Mouse (Mus musculus) heart, postnatal 36 days (tissue): Measurements from ENCODE around the gene Armc10. TPM values are rescaled to one million over a fixed set of nuclear protein-coding genes. Genes with fewer than 3 reads are reported as not detected.
"Not testable (repeated sequence)": the region's sequence is repeated elsewhere in the genome, so short reads cannot be mapped to it uniquely, and the experiment has no call there.

Experiments used
- DNase-seq, 2 experiments: peaks; one replicate each; pipeline ENCODE4 v3.0.0; 2021 to 2022
- intact Hi-C: fragments of 180-260 bp; cut with DNase I; formaldehyde crosslinking; loops from one replicate; pipeline ENCODE4 v1.15.1; 2025
- total RNA-seq, 2 experiments: library from RNA; stranded (reverse); gene quantifications; 2 replicates each; pipeline ENCODE4 v1.2.3; 2021

Gene Armc10
- total RNA-seq, result 1 to 10 TPM; 8.1 to 9.5 TPM

DNA sequence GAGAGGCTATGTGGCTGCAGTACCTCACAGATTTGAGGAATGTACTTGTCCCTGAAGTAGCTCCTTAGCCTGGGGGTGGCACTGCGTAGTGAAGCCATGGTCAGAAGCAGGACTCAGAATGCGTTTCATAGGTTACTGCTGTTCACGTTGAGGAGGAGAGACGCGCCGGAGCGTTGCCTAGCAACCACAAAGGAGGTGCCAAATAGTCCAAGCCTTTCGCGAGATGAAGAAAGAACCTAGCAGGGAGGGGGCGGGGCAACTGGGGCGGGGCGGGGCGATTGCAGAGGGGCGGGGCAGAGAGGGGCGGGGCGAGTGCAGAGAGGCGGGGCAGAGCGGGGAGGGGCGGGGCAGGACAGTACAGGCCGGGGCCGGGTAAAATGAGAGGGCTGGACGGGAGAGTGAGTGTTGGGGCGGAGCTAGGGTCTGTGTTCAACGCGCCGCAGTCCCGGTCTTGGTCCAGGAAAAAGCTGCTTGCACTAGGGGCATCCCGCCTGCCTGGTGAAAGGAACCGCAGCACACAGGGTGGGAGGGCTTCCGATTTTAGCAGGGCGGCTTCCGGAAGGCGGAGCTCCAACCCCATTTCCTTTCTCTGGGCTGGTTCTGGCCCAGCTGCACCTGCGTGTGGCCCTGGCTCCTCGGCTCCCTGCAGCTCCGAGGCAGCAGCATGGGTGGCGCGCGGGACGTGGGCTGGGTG is at the start of gene Armc10, which contains the start of gene Fbxl13:
TSS of gene Armc10 (plus strand) at position 375 of the 694 bp plus-strand sequence.
TSS of gene Fbxl13 (minus strand) at position 196 of the 694 bp plus-strand sequence.
- peak; percentile 78 to 84 for DNase-seq
- intact Hi-C loops, result loop anchor here (2.0 kb wide), 1 partner anchor 55 kb away; the partner anchor contains the start of gene Napepld

- intact Hi-C loops, result not testable (repeated sequence)
Measured at GRCm38 (mm10) chr5:21599536-21599935, 46.1 kb upstream of the Armc10 start.

DNA sequence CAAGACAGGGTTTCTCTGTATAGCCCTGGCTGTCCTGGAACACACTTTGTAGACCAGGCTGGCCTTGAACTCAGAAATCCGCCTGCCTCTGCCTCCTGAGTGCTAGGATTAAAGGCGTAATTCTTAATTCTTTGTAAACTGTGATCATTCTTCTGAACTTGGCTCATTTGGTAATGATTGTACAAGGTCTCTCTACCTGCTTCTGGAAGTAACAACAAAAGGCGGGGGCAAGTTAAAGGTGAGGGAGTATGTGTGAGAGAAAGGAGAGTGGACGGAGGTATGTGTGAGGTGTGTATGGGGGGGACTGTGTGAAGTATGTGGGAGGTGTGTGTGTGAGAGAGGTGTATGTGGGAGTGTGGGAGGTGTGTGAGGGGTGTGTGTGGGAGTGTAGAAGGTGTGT is 45.7 kb upstream of the Armc10 start:
- intact Hi-C loops, result no loop called here
- no peak for DNase-seq

More at GRCm38 (mm10) chr5:21599536-21599935, 46.1 kb upstream of the Armc10 start:
- DNase-seq, result not testable (repeated sequence)

DNA sequence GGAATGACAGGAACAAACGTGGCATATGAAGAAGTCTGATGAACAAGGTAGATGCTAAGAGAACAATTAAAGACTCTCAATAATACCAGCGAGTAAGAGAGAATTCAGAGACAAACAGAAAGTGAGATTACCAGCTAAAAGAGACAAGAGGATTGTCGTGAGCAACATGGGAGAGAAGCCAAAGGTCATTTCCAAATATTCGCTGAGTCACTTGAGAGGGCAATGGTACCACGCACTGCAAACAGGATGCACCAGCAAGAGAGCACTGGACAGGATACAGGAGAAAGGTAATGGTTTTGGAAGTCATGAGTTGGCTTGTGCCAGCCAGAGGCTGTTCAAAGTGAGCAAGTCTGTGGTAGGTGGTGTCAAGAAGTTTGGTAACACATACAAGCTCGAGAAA is 39.7 kb upstream of the Armc10 start:
- no peak for DNase-seq
- intact Hi-C loops, result no loop called here

DNA sequence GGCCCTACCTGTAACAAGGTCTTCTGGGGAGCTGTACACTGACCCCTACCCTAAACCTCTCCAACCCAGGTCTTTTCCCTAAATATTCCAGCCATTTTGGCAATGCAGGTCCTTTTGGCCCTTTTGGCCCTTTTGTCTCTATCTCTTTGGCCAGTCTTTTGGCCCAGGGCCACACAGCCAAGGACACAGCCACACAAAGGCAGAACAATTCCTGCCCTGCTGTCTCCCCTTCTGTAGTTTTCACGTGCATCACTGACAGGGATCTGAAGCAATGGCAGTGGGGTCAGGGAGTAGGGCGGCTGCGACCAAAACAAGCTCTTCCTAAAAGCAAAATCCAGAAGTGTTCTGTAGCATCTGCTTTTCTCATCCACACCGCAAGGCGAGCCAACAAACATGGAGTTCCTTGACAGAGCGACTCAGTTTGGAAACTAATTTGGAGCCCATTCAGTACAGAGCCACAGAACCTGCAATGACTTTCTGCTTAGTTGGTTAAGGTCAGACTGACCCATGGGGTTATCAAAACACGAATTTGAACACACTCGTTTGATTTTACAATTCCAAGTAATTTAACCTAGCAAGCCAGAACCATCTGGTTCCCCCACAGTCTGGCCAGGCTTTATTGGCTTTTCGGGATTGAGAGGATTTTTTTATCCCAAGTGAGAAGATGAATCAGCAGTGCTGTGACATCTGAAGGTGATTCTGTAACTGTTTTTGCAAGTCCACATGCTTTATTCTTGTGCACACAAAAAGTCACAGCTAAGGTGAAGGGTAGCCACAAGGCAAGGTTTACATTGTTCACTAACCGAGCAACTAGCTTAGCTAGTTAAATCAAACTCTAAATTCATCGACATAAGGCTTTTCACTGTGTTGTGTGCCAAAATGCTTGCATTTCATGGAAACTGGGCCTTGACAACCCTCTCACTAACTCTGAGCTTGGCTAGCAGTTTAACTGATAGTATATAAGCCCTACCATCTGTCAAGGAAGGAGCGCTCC is 37.0 kb upstream of the Armc10 start:
- intact Hi-C loops, result no loop called here
- no peak for DNase-seq

- intact Hi-C loops, result no loop called here
- no peak for DNase-seq
Measured at GRCm38 (mm10) chr5:21610996-21611395, 34.6 kb upstream of the Armc10 start.

- DNase-seq, intact Hi-C loops: not testable (repeated sequence)
Measured at GRCm38 (mm10) chr5:21614299-21614698, 31.3 kb upstream of the Armc10 start.

- intact Hi-C loops, result no loop called here
- DNase-seq, result no peak
Measured at GRCm38 (mm10) chr5:21616450-21617009, 29.1 kb upstream of the Armc10 start.

GRCm38 (mm10) chr5:21625916-21626315 is 19.7 kb upstream of the Armc10 start:
- intact Hi-C loops, result no loop called here

GRCm38 (mm10) chr5:21640961-21641360 is 4.7 kb upstream of the Armc10 start:
- DNase-seq, result peak in 1 of 2 experiments; percentile 49
- intact Hi-C loops, result loop anchor here (2.0 kb wide), 1 partner anchor 376 kb away; no protein-coding TSS in a partner anchor

More at GRCm38 (mm10) chr5:21625916-21626315, 19.7 kb upstream of the Armc10 start:
- no peak for DNase-seq

DNA sequence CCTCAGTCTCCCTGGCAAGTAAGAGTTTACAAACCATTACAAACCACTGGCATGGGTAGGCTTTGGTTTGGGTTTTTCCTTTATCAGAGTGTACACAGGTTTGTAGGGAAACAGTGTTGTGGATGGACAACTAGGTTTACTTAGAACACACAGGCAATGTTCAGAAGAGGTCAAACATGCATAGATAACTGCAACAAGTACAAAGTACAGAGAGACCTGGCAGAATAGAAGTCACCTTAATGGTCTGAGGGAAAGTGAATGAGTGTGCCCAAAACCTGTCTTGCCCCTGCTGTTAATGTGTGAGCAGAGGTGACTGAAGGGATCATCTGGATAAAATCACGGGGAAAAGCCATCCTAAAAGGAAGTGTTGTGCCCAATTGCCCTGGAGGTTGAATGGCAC is 2.0 kb upstream of the Armc10 start:
- intact Hi-C loops, result loop anchor here (2.0 kb wide), 2 partner anchors 57 to 211 kb away; partner anchors contain the start of gene Napepld
- DNase-seq, result no peak

DNA sequence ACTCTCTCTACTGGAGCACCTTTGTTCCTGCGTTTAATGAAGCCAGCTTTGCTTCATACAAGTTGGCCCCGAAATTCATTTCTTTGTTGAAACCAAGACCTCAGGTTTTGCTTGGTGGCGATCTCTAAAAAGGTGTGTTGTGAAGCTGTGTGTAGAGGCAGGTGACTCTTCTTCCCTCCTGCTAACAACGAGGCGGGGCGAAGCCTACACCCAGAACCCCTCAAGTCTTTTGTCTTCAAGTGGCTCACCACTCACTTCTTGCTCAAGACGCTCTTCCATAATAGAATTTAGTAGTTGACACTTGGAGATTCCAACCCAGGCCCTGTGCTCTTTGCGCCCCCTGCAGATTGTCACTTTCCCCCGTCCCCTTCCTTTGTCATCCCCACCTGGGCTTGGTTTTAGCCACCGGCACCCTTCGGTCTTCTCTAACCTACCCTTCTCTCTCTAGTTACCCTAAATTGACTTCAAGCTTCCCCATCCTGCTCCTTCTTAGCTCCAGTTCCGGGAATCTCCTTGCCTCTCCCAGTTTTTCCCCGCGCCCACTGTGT is 648 bp upstream of the Armc10 start:
- intact Hi-C loops, result loop anchor here (2.0 kb wide), 1 partner anchor 56 kb away; the partner anchor contains the start of gene Napepld
- DNase-seq, result no peak

DNA sequence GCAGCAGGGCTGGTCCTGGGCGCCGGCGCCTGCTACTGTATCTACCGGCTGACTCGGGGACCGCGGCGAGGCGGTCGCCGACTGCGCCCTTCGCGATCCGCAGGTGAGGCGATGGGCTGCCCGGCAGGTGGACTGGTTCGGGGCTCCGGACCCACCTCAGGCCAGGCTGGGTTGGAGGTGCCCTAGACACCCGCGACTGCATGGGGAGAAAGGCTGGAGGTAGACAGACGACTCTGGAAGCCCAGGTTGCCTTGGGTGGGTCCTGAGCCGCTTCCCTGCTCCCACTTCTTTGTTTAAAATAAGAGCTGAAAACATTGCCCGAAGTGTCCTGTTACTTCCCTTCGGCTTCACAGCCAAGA is 499 bp downstream of the Armc10 start:
- intact Hi-C loops, result no loop called here
- DNase-seq, result no peak

GRCm38 (mm10) chr5:21650736-21651135 is 5.1 kb downstream of the Armc10 start:
- intact Hi-C loops, result no loop called here
- DNase-seq, result no peak

DNA sequence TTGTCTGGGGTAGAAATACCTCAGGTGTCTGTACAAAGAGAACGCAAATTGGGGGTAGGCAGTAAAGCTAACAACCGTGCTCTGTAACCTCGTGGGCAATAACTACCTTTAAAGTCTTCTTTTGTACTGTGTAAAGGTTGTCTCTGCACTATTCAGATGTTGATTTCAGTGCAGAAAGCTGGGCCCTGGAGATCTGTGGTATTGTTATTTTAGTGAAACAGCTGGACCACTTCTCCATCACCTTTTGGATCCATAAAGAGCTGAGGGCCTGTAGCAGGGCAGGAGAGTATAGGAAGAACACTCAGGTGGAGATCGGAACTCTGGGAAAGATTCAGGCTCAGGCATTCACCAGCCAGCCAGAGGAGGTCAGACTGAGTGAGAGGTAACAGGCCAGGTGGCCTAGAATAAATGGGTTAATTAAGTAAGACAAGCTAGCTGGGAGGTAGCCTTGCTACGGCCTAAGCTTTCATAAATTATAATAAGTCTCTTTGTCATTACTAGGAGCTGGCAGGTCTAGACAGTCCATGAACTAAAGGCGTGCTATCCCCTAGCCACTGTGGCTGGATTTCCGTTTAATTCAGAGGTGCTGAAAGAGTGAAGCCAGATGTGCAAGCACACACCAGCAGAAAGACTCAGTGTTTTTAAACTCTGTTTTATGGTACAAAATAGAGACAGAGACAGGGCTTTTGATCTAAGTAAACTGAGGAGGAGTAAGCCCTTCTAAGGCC is 6.4 kb downstream of the Armc10 start:
- no peak for DNase-seq
- intact Hi-C loops, result no loop called here

GRCm38 (mm10) chr5:21656912-21657311 is 11.3 kb downstream of the Armc10 start:
- DNase-seq, result no peak
- intact Hi-C loops, result loop anchor here (5.0 kb wide), 1 partner anchor 45 kb away; the partner anchor contains the start of gene Napepld

- intact Hi-C loops, result loop anchor here (1.0 to 5.0 kb wide), 2 partner anchors 44 to 77 kb away; partner anchors contain the start of gene Napepld
- DNase-seq, result no peak
Measured at GRCm38 (mm10) chr5:21658038-21658437, 12.4 kb downstream of the Armc10 start.

- peak; percentile 76 to 86 for DNase-seq
- intact Hi-C loops, result loop anchor here (1.0 to 5.0 kb wide), 2 partner anchors 43 to 76 kb away; partner anchors contain the start of gene Napepld
Measured at GRCm38 (mm10) chr5:21658623-21659395, 13.2 kb downstream of the Armc10 start.

DNA sequence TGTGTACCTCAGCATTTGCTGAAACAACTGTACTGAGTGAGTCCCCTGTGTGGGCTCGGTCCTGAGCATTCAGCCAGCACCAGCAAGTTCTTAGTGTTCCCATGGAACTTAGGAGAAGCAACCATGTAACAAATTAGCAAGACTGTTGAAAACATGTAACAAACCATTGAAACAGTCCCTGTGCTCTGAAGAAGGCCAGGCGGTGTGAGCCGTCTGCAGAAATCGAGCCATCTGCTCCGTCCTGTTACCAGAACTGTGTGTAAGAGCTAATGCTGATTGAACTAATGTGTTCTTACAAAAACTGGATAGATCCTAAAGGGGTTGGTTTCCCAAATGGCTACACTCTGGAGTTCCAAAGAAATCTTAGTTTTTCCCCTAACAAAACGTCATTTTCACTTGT is 15.2 kb downstream of the Armc10 start:
- DNase-seq, result no peak
- intact Hi-C loops, result no loop called here
